Mouse (Mus musculus): ENCODE measurements around the gene Hcn3. TPM values are rescaled to one million over a fixed set of nuclear protein-coding genes. Genes with fewer than 3 reads are reported as not detected.

Gene Hcn3
- total RNA-seq, 2 experiments from 2014 or later, result 0.30 to 0.62 TPM

DNA sequence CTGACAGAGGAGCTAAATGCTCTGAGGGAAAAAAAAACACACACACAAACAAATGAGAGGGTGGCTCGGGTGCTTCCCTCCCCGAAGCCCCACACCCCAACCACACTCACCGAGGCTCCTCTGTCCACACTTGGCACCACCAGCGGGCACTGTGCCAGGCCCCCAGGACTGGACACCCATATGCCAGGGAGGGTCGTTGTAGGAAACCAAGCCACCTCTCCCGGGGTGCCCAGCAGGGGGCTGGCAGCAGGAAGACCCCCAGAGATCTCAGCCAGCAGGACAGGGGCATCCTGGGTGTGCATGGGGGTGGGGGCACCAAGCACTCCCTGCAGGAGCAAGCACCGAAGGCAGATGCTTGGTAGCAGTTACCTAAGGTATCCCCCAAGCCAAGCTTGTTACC lies 59.2 kb downstream of the Hcn3 start, which contains the start of gene Gm43738:
Gene Gm43738, minus strand, starts transcription at position 289 of the 400 bp plus-strand sequence.
- DNase-seq, result no peak

Other genes with a start within 250 kb of the Hcn3 start
- gene Msto1, start 246.2 kb downstream of the Hcn3 start, total RNA-seq (2021), result 10 to 100 TPM; 12.9 to 13.4 TPM
- 10 to 100 TPM; 37.3 to 40.2 TPM for gene Ash1l, start 209.6 kb downstream of the Hcn3 start, total RNA-seq (2021)
- gene Dap3, start 209.0 kb downstream of the Hcn3 start, total RNA-seq (2021), result 100 to 1,000 TPM; 146 to 156 TPM
- 10 to 100 TPM; 25.9 to 30.0 TPM for gene Rusc1, start 66.9 kb downstream of the Hcn3 start, total RNA-seq (2021)
- not detected for gene Gm43738, start 59.1 kb downstream of the Hcn3 start, total RNA-seq (2021)
- 10 to 100 TPM; 24.2 to 25.6 TPM for gene Fdps, start 58.2 kb downstream of the Hcn3 start, total RNA-seq (2021)
- gene Pklr, start 24.1 kb downstream of the Hcn3 start, total RNA-seq (2021), result not detected
- gene Clk2, start 4.6 kb upstream of the Hcn3 start, total RNA-seq (2021), result 10 to 100 TPM; 14.3 to 17.8 TPM
- gene Scamp3, start 17.3 kb upstream of the Hcn3 start, total RNA-seq (2021), result 10 to 100 TPM; 46.2 to 50.2 TPM
- 1 to 10 TPM; 3.7 to 4.7 TPM for gene Fam189b, start 22.9 kb upstream of the Hcn3 start, total RNA-seq (2021)
- gene Gba, start 42.7 kb upstream of the Hcn3 start, total RNA-seq (2021), result 10 to 100 TPM; 18.3 to 19.6 TPM
- 1 to 10 TPM; 2.8 to 5.8 TPM for gene Thbs3, start 55.0 kb upstream of the Hcn3 start, total RNA-seq (2021)
- 10 to 100 TPM; 60.3 to 61.5 TPM for gene Mtx1, start 66.9 kb upstream of the Hcn3 start, total RNA-seq (2021)
- gene Muc1, start 68.9 kb upstream of the Hcn3 start, total RNA-seq (2021), result 1 to 10 TPM in 1 of 2 experiments, under 1 TPM in 1; 0.40 to 2.1 TPM
- 10 to 100 TPM; 64.8 to 89.2 TPM for gene Krtcap2, start 85.8 kb upstream of the Hcn3 start, total RNA-seq (2021)
- gene Trim46, start 86.1 kb upstream of the Hcn3 start, total RNA-seq (2021), result under 1 TPM; 0.37 to 0.98 TPM
- gene Dpm3, start 99.2 kb upstream of the Hcn3 start, total RNA-seq (2021), result 10 to 100 TPM; 54.1 to 54.7 TPM
- 10 to 100 TPM; 15.6 to 21.6 TPM for gene Slc50a1, start 110.4 kb upstream of the Hcn3 start, total RNA-seq (2021)
- 10 to 100 TPM; 22.5 to 23.8 TPM for gene Efna1, start 120.9 kb upstream of the Hcn3 start, total RNA-seq (2021)
- not detected for gene Efna3, start 162.8 kb upstream of the Hcn3 start, total RNA-seq (2021)
- gene Efna4, start 177.8 kb upstream of the Hcn3 start, total RNA-seq (2021), result under 1 TPM in 1 of 2 experiments, not detected in 1; 0.28 TPM
- 10 to 100 TPM; 45.5 to 47.0 TPM for gene Adam15, start 189.8 kb upstream of the Hcn3 start, total RNA-seq (2021)
- not detected for gene Dcst2, start 201.8 kb upstream of the Hcn3 start, total RNA-seq (2021)
- not detected for gene Dcst1, start 205.1 kb upstream of the Hcn3 start, total RNA-seq (2021)
- 10 to 100 TPM; 21.3 to 23.3 TPM for gene Zbtb7b, start 234.6 kb upstream of the Hcn3 start, total RNA-seq (2021)
- 1 to 10 TPM in 1 of 2 experiments, not detected in 1; 1.0 TPM for gene Lenep, start 242.6 kb upstream of the Hcn3 start, total RNA-seq (2021)

Measured in heart, adult 18-20 months (tissue).